Mouse (Mus musculus) testis, adult 2 months (tissue): ENCODE data around the gene Zc3h18.

Experiments used
- CTCF ChIP-seq: fragments of 200-500 bp; IDR thresholded peaks from 2 replicates; pipeline ENCODE4 v1.5.1; 2012; ENCODE audit warnings: low read depth, mild to moderate bottlenecking, inconsistent platforms, low read length, moderate library complexity; ENCODE audit not compliant: control insufficient read depth, insufficient read depth, insufficient replicate concordance
- POLR2A ChIP-seq: fragments of 200-500 bp; IDR thresholded peaks from 2 replicates; pipeline ENCODE4 v1.6.1; 2012; ENCODE audit warnings: low read depth, mild to moderate bottlenecking, inconsistent platforms, low read length, moderate library complexity; ENCODE audit not compliant: control insufficient read depth

GRCm38 (mm10) chr8:122423217-122423616, 46.8 kb downstream of the Zc3h18 start:
- TF ChIP-seq CTCF (no peak), POLR2A (no peak)
